Mouse (Mus musculus): ENCODE measurements around the gene Fhit. TPM values are rescaled to one million over a fixed set of nuclear protein-coding genes. Genes with fewer than 3 reads are reported as not detected.
A peak's percentile ranks its signal among the peaks of the same experiment; 100 is the strongest.
"Not testable (repeated sequence)": the region's sequence is repeated elsewhere in the genome, so short reads cannot be mapped to it uniquely, and the experiment has no call there.

Gene Fhit
- polyA plus RNA-seq, 1 experiment from 2014 or later, result 4.6 TPM

DNA sequence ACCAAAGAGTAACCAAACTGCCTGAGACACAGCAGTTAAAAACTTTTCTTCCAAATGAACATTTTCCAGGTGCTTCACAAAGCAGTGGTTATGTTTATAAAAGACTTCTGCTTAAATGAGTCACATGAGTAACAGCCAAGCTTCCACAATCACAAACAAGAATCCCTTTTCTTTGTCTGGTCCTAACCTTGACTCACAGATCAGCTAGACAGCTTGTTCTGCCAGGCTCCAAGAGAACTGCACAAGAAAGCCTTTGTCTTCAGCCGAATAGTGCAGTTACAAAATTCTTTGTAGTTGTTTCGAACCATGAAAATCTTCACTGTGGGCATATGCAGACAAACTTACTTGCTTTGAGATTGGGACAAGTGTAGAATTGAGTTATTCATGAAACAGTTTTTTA is 1201.4 kb downstream of the Fhit start:
- Histone ChIP-seq H3K27ac (no peak overlapping the region), H3K9me3 (no peaks in the 10 kb centered on the region), H3K4me1 (no peaks in the 10 kb centered on the region), H3K36me3 (no peaks in the 10 kb centered on the region), H3K9ac (no peak overlapping the region), H3K4me3 (no peak overlapping the region), H3K27me3 (replicated peaks) (no peaks in the 10 kb centered on the region), H3K4me2 (replicated peaks) (no peak overlapping the region)
- ATAC-seq (ENCODE audit: low FRiP score, low read depth), result no peak
- 50% methylated on average over 2 of the region's 2 CpGs for WGBS

- no peaks in the 10 kb centered on the region for H3K9me3 ChIP-seq
- H3K9ac ChIP-seq, result no peak overlapping the region
- H3K36me3 ChIP-seq, result no peaks in the 10 kb centered on the region
- H3K4me1 ChIP-seq, result no peaks in the 10 kb centered on the region
- no peak overlapping the region for H3K4me2 ChIP-seq (replicated peaks)
- 95% methylated on average over 2 of the region's 2 CpGs for WGBS
- H3K27me3 ChIP-seq (replicated peaks), result no peaks in the 10 kb centered on the region
- H3K4me3 ChIP-seq, result no peak overlapping the region
- no peak overlapping the region for H3K27ac ChIP-seq
- no peak for ATAC-seq (ENCODE audit: low FRiP score, low read depth)
These were observed 1262.3 kb downstream of the Fhit start for GRCm38 (mm10) chr14:9899494-9899893.

- H3K4me2 ChIP-seq (replicated peaks), result no peak overlapping the region
- WGBS, result 97% methylated on average over 1 of the region's 1 CpGs
These were observed 1265.3 kb downstream of the Fhit start for GRCm38 (mm10) chr14:9896556-9896955.

DNA sequence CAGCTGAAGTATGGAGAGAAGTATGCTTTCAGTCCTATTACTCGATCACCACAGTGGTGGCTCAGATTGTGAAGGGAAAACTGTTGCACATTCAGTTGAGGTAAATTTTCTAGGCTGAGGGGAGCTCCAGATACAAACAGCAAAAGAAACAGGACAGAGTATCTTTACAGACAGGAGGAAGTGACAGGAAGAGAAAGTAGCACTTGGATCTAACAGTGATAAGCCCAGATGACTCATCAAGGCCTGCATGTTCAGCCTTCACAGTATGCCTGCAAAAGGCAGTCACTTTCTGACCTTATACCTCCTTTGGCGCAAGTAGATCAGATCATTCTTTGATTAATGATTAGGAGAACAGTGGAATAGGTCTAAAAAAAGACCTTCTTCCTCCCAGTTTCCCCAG is 1309.8 kb downstream of the Fhit start:
- Histone ChIP-seq H3K4me1 (no peaks in the 10 kb centered on the region), H3K9ac (no peak overlapping the region), H3K36me3 (no peaks in the 10 kb centered on the region), H3K27ac (no peak overlapping the region), H3K9me3 (no peaks in the 10 kb centered on the region), H3K27me3 (replicated peaks) (no peaks in the 10 kb centered on the region), H3K4me2 (replicated peaks) (no peak overlapping the region), H3K4me3 (no peak overlapping the region)
- no peak for ATAC-seq (ENCODE audit: low FRiP score, low read depth)
- WGBS, result 86% methylated on average over 2 of the region's 2 CpGs

More at GRCm38 (mm10) chr14:9896556-9896955, 1265.3 kb downstream of the Fhit start:
- ATAC-seq (ENCODE audit: low FRiP score, low read depth), result no peak
- Histone ChIP-seq H3K27me3 (replicated peaks) (no peaks in the 10 kb centered on the region), H3K36me3 (no peaks in the 10 kb centered on the region), H3K4me3 (no peak overlapping the region), H3K27ac (no peak overlapping the region), H3K4me1 (no peaks in the 10 kb centered on the region), H3K9ac (no peak overlapping the region), H3K9me3 (no peaks in the 10 kb centered on the region)

- H3K27me3 ChIP-seq (replicated peaks), result no peaks in the 10 kb centered on the region
- H3K4me1 ChIP-seq, result no peaks in the 10 kb centered on the region
- H3K4me2 ChIP-seq (replicated peaks), result no peak overlapping the region
- H3K36me3 ChIP-seq, result no peaks in the 10 kb centered on the region
- no peak for ATAC-seq (ENCODE audit: low FRiP score, low read depth)
- H3K9ac ChIP-seq, result no peak overlapping the region
- no peaks in the 10 kb centered on the region for H3K9me3 ChIP-seq
- no peak overlapping the region for H3K27ac ChIP-seq
- no peak overlapping the region for H3K4me3 ChIP-seq
These were observed 1329.5 kb downstream of the Fhit start for GRCm38 (mm10) chr14:9832290-9832689.

- ATAC-seq (ENCODE audit: low FRiP score, low read depth); H3K36me3 ChIP-seq; H3K9ac ChIP-seq; H3K4me1 ChIP-seq; H3K4me2 ChIP-seq (replicated peaks); H3K9me3 ChIP-seq; H3K27ac ChIP-seq; H3K27me3 ChIP-seq (replicated peaks); H3K4me3 ChIP-seq: not testable (repeated sequence)
- 89% methylated on average over 8 of the region's 8 CpGs for WGBS
These were observed 1333.1 kb downstream of the Fhit start for GRCm38 (mm10) chr14:9828699-9829240.

- no peaks in the 10 kb centered on the region; the same call in 1 of the 2 replicates for H3K4me1 ChIP-seq
- WGBS, result 93% methylated on average over 4 of the region's 4 CpGs
- no peaks in the 10 kb centered on the region for H3K27me3 ChIP-seq (replicated peaks)
- H3K9me3 ChIP-seq, result no peaks in the 10 kb centered on the region
- no peak overlapping the region for H3K27ac ChIP-seq
- H3K4me3 ChIP-seq, result no peak overlapping the region
- no peak overlapping the region for H3K4me2 ChIP-seq (replicated peaks)
- ATAC-seq (ENCODE audit: low FRiP score, low read depth), result no peak
- H3K9ac ChIP-seq, result no peak overlapping the region
- no peaks in the 10 kb centered on the region for H3K36me3 ChIP-seq
These were observed 1345.9 kb downstream of the Fhit start for GRCm38 (mm10) chr14:9815963-9816362.

GRCm38 (mm10) chr14:9811847-9812321 is 1350.0 kb downstream of the Fhit start:
- peak overlapping the region; percentile 10; the same call in 1 of the 2 replicates for H3K4me2 ChIP-seq (replicated peaks)
- WGBS, result 28% methylated on average over 9 of the region's 9 CpGs
- peak; percentile 66; the same call in 1 of the 2 replicates for ATAC-seq (ENCODE audit: low FRiP score, low read depth)
- no peak overlapping the region for H3K27ac ChIP-seq
- H3K9ac ChIP-seq, result no peak overlapping the region
- H3K4me1 ChIP-seq, result no peaks in the 10 kb centered on the region; the same call in 1 of the 2 replicates
- no peak overlapping the region for H3K4me3 ChIP-seq
- H3K27me3 ChIP-seq (replicated peaks), result no peaks in the 10 kb centered on the region
- H3K9me3 ChIP-seq, result no peaks in the 10 kb centered on the region
- no peaks in the 10 kb centered on the region for H3K36me3 ChIP-seq

DNA sequence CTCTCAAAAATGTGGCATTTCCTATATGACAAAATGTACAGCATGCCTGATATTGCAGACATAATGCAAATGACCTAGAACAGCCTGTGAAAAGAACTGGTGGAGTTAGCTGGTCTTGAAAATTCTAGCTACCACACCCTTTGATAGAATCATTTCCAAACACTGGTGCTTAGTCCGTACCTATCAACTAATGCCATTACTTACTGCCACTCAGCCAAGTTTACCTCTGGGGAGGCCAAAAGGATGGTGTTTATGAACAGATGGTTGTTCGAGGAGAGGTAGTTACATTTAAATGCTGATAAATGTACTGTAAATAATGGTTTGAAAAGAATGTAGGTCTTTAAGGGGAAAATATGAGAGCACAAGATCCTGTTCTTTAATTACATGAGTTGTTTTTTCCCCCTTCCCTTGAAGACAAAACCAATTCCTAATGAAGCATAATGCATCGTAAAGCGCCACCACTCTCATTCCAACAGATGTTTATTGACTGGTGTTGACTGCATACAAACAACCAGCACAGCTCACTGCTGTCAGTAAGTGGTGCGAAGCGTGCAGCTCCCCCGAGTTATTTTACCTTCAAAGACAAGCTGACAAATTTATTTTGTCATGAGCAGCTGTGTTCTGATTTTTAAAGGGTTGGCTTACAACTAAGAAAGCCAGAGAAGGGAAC is 1350.5 kb downstream of the Fhit start:
- Histone ChIP-seq H3K27me3 (replicated peaks) (no peaks in the 10 kb centered on the region), H3K4me1 (no peaks in the 10 kb centered on the region; the same call in 1 of the 2 replicates), H3K4me2 (replicated peaks) (peak overlapping the region; percentile 10; the same call in 1 of the 2 replicates), H3K4me3 (no peak overlapping the region), H3K36me3 (no peaks in the 10 kb centered on the region), H3K9me3 (no peaks in the 10 kb centered on the region), H3K27ac (no peak overlapping the region), H3K9ac (no peak overlapping the region)
- WGBS, result 35% methylated on average over 7 of the region's 7 CpGs
- ATAC-seq (ENCODE audit: low FRiP score, low read depth), result peak; percentile 37; the same call in 1 of the 2 replicates

- H3K27me3 ChIP-seq (replicated peaks), result no peaks in the 10 kb centered on the region
- no peak overlapping the region for H3K9ac ChIP-seq
- ATAC-seq (ENCODE audit: low FRiP score, low read depth), result no peak
- H3K4me3 ChIP-seq, result no peak overlapping the region
- no peak overlapping the region for H3K27ac ChIP-seq
- H3K4me2 ChIP-seq (replicated peaks), result no peak overlapping the region
- H3K9me3 ChIP-seq, result no peaks in the 10 kb centered on the region
- H3K36me3 ChIP-seq, result no peaks in the 10 kb centered on the region
- no peaks in the 10 kb centered on the region for H3K4me1 ChIP-seq
These were observed 1368.4 kb downstream of the Fhit start for GRCm38 (mm10) chr14:9793403-9793802.

DNA sequence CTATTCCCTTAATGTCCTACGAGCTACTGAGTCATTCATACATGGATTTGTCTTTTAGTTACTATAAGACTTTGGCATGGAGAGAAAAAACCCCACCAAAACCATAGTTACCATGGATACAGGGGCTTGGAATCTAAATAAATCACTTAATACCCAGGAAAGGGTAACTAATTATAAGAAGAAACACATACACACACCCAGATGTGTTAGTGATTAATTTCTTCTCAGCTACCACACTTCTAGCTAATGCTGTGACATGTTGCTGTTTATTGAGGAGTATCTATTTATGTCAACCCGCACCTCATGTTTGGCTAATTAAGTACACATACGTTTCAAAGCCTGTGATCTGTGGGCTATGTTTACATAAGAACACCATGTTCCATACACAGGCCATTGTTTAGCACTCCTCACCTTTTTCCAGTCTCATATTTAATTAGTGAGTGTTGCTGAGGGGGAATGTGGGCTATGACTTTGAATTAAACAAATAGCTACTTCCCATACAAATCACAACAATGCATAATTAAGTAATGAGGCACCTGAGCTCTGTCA is 1373.4 kb downstream of the Fhit start:
- WGBS, result 47% methylated on average over 3 of the region's 3 CpGs
- Histone ChIP-seq H3K9ac (no peak overlapping the region), H3K4me2 (replicated peaks) (no peak overlapping the region), H3K27me3 (replicated peaks) (no peaks in the 10 kb centered on the region), H3K27ac (no peak overlapping the region), H3K4me1 (no peaks in the 10 kb centered on the region), H3K9me3 (no peaks in the 10 kb centered on the region), H3K4me3 (no peak overlapping the region), H3K36me3 (no peaks in the 10 kb centered on the region)
- ATAC-seq (ENCODE audit: low FRiP score, low read depth), result no peak

DNA sequence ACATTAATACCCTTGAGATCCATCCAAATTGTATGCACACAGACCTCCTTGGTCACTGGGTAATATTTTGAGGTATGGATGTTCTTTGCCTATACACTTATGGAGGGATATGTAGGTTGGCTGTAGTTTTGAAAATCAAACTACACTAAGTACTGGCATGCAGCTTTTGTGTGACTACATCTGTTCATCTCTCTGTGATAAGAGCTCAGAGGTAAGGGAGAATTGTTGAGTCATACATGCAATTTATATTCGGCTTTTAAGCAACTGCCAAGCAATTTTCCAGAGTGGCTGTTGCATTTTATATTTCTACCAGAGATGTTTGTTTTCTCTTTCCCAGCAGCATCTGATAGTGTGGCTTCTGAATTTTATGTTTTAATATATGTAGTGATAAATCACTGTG is 1374.4 kb downstream of the Fhit start:
- H3K9ac ChIP-seq, result no peak overlapping the region
- no peak overlapping the region for H3K4me2 ChIP-seq (replicated peaks)
- H3K36me3 ChIP-seq, result no peaks in the 10 kb centered on the region
- no peak overlapping the region for H3K27ac ChIP-seq
- no peaks in the 10 kb centered on the region for H3K27me3 ChIP-seq (replicated peaks)
- ATAC-seq (ENCODE audit: low FRiP score, low read depth), result no peak
- WGBS, result 86% methylated on average over 1 of the region's 1 CpGs
- H3K9me3 ChIP-seq, result no peaks in the 10 kb centered on the region
- H3K4me3 ChIP-seq, result no peak overlapping the region
- H3K4me1 ChIP-seq, result no peaks in the 10 kb centered on the region

DNA sequence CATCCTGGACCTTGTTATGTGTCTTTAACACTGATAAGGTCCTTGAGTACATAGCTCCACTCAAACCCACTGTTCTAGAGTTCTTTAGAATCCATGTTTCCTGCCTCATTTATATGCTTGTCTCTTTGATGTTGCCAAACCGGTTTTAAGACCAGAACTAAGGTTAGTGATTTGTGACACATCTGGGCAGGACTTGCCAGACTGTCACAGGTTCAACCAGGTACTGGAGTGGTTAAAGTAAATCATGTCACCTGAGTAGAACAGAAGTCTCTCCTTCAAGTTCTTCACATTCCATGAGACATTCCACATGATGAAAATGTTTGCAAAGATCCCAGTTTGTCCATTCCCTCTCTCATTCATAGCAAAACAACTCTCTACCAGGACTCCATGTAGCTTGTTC is 1376.0 kb downstream of the Fhit start:
- 50% methylated on average over 1 of the region's 1 CpGs for WGBS

More for the DNA sequence above, 1376.0 kb downstream of the Fhit start:
- Histone ChIP-seq H3K36me3 (no peaks in the 10 kb centered on the region), H3K9me3 (no peaks in the 10 kb centered on the region), H3K27me3 (replicated peaks) (no peaks in the 10 kb centered on the region), H3K4me3 (no peak overlapping the region), H3K4me1 (no peaks in the 10 kb centered on the region), H3K27ac (no peak overlapping the region), H3K9ac (no peak overlapping the region), H3K4me2 (replicated peaks) (no peak overlapping the region)
- ATAC-seq (ENCODE audit: low FRiP score, low read depth), result no peak
